Mouse (Mus musculus): ENCODE measurements around the gene Rhou. TPM values are rescaled to one million over a fixed set of nuclear protein-coding genes. Genes with fewer than 3 reads are reported as not detected.

The Rhou gene
- total RNA-seq, 2 experiments from 2014 or later, result 42.5 to 42.8 TPM

- DNase-seq (ENCODE audit: low spot score in 2 of 2), result no peak
Measured at GRCm38 (mm10) chr8:123685477-123685876, 31.7 kb downstream of the Rhou start.

- no peak for DNase-seq (ENCODE audit: low spot score in 2 of 2)
Measured at GRCm38 (mm10) chr8:123687826-123688225, 34.1 kb downstream of the Rhou start.

- DNase-seq (ENCODE audit: low spot score in 2 of 2), result no peak
Measured at GRCm38 (mm10) chr8:123692165-123692962, 38.6 kb downstream of the Rhou start.

GRCm38 (mm10) chr8:123696167-123696566 lies 42.4 kb downstream of the Rhou start:
- no peak for DNase-seq (ENCODE audit: low spot score in 2 of 2)

GRCm38 (mm10) chr8:123697329-123697728 lies 43.6 kb downstream of the Rhou start:
- DNase-seq (ENCODE audit: low spot score in 2 of 2), result no peak

GRCm38 (mm10) chr8:123700399-123701070 lies 46.8 kb downstream of the Rhou start:
- no peak for DNase-seq (ENCODE audit: low spot score in 2 of 2)

- DNase-seq (ENCODE audit: low spot score in 2 of 2), result no peak
Measured at GRCm38 (mm10) chr8:123701952-123702587, 48.3 kb downstream of the Rhou start.

GRCm38 (mm10) chr8:123705376-123705775 lies 51.6 kb downstream of the Rhou start:
- DNase-seq (ENCODE audit: low spot score in 2 of 2), result no peak

- no peak for DNase-seq (ENCODE audit: low spot score in 2 of 2)
Measured at GRCm38 (mm10) chr8:123707137-123707536, 53.4 kb downstream of the Rhou start.

GRCm38 (mm10) chr8:123708729-123709128 lies 55.0 kb downstream of the Rhou start:
- no peak for DNase-seq (ENCODE audit: low spot score in 2 of 2)

GRCm38 (mm10) chr8:123710335-123710734 lies 56.6 kb downstream of the Rhou start:
- DNase-seq (ENCODE audit: low spot score in 2 of 2), result no peak

Other genes starting within 250 kb of the Rhou start
- not detected for gene Mc1r, start 246.8 kb upstream of the Rhou start, total RNA-seq (2021)
- gene Tubb3, start 242.5 kb upstream of the Rhou start, total RNA-seq (2021), result 1 to 10 TPM; 2.0 to 8.2 TPM
- 10 to 100 TPM; 22.9 to 24.4 TPM for gene Def8, start 230.4 kb upstream of the Rhou start, total RNA-seq (2021)
- gene Afg3l1, start 176.0 kb upstream of the Rhou start, total RNA-seq (2021), result 10 to 100 TPM; 62.6 to 71.1 TPM
- gene Dbndd1, start 138.5 kb upstream of the Rhou start, total RNA-seq (2021), result under 1 TPM; 0.20 to 0.35 TPM
- 10 to 100 TPM; 12.8 to 14.5 TPM for gene Gas8, start 135.1 kb upstream of the Rhou start, total RNA-seq (2021)
- gene Rab4a, start 152.1 kb downstream of the Rhou start, total RNA-seq (2021), result 10 to 100 TPM; 25.5 to 25.9 TPM
- gene Ccsap, start 206.3 kb downstream of the Rhou start, total RNA-seq (2021), result 1 to 10 TPM; 1.1 to 1.5 TPM
- 10 to 100 TPM in 1 of 2 experiments, under 1 TPM in 1; 0.27 to 30.4 TPM for gene Acta1, start 240.8 kb downstream of the Rhou start, total RNA-seq (2021)

Data from adrenal gland, adult 18-20 months (tissue).